Mouse (Mus musculus): ENCODE measurements around the gene Mybphl.

Mybphl gene

DNA sequence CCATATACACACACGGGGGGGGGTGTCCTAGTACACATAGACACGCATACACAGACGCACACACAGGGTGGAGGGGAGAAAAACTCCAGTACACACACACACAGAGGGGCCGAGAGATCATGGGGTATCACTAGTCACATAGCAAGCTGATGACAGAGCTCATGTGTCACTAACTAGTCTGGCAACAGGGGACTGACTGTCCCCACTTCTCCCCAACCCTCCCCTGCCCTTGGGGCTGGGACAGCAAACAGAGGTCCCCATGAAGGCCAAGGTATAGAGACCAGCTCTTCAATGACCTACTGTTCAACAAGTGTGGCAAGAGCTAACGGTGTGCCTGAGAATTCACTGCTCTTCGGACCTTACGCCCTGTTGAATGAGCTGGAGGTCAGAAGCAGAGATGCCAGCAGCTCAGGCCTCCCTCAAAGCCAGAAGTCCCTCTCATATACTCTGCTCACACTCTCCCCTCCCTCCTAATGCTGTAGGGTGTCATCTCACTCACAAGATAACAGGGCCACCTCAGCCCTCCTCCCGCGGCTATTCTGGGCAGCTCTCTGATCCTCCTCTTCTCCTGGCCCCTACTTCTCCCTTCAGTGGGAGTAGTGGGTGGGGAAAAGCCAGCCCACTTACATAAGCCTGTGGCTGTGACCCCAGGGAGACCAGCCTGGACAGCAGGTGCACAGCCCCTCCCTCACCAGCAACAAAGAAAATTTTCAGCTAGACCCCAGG, at the start of gene Mybphl:
Gene Mybphl, plus strand, starts transcription at position 642 of the 726 bp plus-strand sequence.
- DNase-seq (ENCODE audit: low read depth), result no peak

- peak; percentile 27 for DNase-seq (ENCODE audit: low read depth)
These were observed 46.2 kb upstream of the Mybphl start for GRCm38 (mm10) chr3:108318517-108318916.

DNA sequence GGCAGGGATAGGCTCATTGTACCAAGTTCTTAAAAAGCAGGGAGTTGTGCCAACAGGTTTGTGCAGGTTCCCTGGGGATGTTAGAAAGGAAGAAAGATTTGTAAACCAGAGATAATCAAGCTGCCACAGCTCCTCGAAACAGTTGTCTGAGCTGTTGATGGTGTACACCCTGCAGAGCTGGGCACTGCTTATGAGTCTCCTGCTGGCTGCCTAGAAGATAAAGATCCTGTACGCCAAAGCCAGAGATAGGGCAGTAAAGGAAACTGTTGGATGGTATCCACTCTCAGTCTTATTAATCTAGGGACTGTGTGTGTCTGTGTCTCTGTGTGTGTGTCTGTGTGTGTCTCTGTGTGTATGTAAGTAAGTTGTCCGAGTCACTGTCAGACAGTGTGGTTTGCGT, 43.0 kb upstream of the Mybphl start:
- no peak for DNase-seq (ENCODE audit: low read depth)

DNA sequence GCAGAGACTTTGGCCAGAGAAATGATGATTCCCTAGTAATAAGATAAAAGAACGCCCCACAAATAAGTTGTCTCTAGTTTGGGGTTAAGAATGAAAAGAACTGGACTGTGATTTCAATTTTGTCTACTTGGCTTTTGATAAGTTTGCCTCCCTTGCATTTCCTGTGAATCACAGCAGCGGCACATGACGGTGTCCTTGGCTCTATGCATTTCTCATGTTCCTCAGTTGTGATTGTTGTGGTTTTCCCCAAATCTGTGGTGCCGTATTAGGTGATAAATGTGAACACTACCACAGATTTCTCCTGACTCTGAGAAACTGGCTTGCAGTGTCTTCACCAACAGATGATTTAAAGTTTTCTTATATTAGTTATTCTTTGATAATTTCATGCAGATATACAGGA, 42.6 kb upstream of the Mybphl start:
- DNase-seq (ENCODE audit: low read depth), result no peak

- DNase-seq (ENCODE audit: low read depth), result peak; percentile 24
These were observed 41.7 kb upstream of the Mybphl start for GRCm38 (mm10) chr3:108322962-108323361.

DNA sequence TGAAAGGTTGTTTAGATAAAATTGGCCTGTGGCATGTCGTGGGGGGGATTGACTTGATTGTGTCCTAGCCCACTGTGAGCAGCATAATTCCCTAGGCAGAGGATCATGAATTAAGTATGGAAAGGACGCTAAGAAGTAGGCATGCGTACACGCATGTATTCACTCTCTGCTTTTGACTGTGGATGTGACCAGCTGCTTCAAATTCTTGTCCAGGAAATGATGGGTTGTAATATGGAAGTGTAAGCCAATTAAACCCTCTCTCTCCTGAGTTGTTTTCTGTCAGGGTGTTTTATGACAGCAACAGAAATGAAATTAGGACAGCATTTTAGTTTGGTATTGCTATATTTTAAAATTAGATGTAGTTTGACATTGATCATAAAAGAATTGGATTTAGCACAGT, 39.9 kb upstream of the Mybphl start:
- no peak for DNase-seq (ENCODE audit: low read depth)

- DNase-seq (ENCODE audit: low read depth), result no peak
These were observed 39.2 kb upstream of the Mybphl start for GRCm38 (mm10) chr3:108325521-108325920.

GRCm38 (mm10) chr3:108327275-108327674, 37.4 kb upstream of the Mybphl start:
- no peak for DNase-seq (ENCODE audit: low read depth)

- DNase-seq (ENCODE audit: low read depth), result peak; percentile 80
These were observed 36.8 kb upstream of the Mybphl start for GRCm38 (mm10) chr3:108327916-108328315.

DNA sequence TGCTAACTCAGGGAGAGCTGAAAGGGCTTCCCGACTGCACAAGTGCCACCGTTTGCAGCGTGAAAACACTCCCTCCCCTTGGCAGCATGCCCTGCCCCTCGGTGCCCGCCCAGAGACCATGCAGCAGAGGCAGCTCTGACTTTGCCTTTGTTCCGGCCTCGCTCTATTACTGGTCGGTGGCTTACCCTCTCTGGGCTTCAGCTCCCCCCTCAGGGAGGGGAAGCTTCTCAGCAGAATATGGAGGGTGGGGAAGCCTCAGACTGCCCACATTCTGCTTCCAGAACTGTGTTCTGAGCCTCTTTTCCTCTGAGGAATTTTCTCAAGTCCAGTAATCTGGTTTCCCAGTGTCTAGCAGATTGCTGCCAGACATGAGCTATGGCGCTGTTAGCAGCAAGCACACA, 36.3 kb upstream of the Mybphl start:
- peak; percentile 33 for DNase-seq (ENCODE audit: low read depth)

DNA sequence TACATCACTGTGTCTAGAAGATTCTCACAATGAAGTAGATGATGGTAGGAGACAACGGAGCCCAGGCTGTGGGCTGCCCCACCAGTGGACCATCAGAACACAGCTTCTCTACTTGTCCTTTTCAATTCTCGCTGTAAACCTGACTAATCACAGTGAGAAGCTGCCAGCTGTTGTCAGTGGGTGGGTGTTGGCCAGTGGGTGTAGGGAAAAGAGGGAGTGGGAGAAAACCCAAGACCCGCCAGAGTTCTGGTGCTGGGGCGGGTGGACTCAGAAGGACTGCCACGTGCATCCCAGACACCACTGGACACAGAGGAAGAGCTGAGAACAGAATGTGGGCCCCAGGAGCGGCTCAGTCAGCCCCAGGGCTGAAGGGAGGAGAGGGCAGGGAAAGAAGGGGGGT, 33.9 kb upstream of the Mybphl start:
- DNase-seq (ENCODE audit: low read depth), result no peak

DNA sequence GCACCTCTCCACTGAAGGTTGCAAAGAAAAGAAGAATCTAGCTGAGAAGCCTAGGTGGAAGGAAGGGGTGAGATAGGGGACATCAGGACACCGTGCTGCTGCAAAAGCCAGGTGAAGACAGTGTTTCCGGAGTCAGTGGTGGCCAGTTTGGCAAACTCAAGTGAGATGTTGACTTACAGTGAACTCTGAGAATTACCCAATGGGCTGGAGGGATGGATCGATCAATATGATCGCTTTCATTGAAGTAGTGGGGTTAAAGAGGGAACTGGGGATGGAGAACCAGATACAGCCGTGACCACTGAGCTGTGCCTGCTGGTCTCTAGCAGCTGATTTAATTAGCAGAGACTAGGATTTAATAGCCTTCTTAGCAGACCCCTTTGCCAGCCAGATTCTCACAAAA, 27.8 kb upstream of the Mybphl start:
- no peak for DNase-seq (ENCODE audit: low read depth)

GRCm38 (mm10) chr3:108341040-108341439, 23.7 kb upstream of the Mybphl start:
- no peak for DNase-seq (ENCODE audit: low read depth)

DNA sequence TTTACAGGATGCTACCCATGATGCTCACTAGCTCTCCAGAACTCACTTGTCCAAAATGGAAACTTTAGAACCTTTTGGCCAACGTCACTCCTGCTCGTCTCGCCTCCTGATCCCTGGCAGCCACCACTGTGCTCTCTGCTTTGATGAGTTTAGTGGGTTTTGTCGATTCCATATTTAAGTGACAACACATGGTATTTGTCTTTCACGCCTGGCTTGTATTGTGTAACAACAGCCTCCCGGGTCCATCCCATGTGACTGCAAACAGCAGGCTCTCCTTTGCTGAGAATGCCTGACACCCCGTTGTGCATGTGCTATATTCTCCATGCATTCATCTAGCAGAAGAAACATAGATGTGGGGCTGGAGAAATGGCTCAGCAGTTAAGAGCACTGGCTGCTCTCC, 22.5 kb upstream of the Mybphl start:
- peak; percentile 19 for DNase-seq (ENCODE audit: low read depth)

DNA sequence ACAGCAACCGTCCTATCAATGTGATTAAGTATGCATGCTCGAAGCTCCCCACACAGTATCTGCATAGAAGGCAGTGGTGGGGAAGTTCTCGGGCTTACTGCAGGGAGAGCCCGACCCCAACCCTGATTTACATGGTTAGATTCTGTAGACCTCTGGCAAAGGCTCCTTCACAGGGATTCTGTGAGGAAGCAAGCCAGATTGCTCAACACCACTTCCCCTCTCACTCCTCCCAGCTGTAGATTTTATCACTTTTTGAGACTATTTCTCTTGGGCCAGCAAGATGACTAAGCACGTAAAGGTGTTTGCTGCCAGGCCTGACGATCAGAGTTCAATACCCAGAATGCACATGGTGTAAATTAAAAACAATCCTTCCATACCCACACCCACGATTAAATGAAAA, 18.9 kb upstream of the Mybphl start:
- peak; percentile 61 for DNase-seq (ENCODE audit: low read depth)

DNA sequence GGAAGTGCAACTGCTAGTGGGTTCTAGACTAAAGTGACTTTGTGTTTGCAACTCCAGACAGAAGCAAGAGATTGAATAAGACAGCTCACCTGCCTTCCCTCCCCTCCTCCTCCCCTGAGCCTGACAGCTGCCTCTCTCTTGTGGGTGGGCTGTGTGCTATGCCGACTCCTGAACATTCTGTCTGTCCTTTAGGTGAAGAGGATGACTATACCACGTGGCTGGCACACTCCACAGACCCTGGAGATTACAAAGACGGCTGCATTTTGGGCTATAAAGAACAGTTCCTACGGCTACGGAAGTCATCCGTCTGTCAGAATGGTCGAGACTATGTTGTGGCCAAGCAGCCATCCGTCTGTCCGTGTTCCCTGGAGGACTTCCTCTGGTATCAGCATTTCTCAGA, 16.3 kb upstream of the Mybphl start:
- no peak for DNase-seq (ENCODE audit: low read depth)

DNA sequence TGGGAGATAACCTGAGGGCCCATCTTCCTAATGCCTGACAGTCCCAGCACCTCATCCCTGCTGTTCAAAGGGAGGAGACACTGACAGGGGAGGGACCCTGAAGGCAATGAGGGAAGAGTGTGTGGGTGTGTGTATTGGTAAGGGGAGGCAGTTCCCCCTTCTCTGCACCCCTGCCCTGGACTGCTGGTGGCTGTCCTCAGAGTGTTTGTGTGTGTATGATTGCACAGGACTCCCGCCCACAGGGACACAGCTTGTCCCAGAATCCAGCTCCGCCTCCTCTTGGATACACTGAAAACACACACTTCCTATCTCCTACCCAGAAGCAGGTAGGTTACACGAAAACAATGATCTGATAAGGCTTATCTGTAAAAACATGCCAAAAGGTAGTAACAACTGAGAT, 9.5 kb upstream of the Mybphl start:
- DNase-seq (ENCODE audit: low read depth), result no peak

GRCm38 (mm10) chr3:108357051-108357450, 7.7 kb upstream of the Mybphl start:
- no peak for DNase-seq (ENCODE audit: low read depth)

GRCm38 (mm10) chr3:108358445-108358844, 6.3 kb upstream of the Mybphl start:
- DNase-seq (ENCODE audit: low read depth), result no peak

DNA sequence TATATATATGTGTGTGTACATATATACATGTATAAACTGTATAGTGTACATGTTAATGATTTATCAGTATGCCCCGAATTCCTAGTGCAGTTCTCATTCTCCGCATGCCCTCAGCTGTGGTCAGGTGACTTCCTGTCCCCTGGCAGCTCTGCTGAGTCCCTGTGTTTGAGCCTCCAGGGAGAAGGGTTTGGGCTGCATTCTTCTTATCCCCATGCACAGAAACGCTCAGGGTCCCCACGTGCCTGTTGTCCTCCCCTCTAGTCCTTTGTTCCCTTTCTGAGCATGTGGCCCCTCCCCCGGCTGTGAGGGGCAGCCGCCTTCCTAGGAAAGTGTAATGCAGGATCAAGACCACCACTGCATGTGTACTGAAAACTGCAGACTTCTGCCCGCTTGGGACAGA, 3.8 kb upstream of the Mybphl start:
- no peak for DNase-seq (ENCODE audit: low read depth)

GRCm38 (mm10) chr3:108363626-108364025, 1.1 kb upstream of the Mybphl start:
- DNase-seq (ENCODE audit: low read depth), result no peak

DNA sequence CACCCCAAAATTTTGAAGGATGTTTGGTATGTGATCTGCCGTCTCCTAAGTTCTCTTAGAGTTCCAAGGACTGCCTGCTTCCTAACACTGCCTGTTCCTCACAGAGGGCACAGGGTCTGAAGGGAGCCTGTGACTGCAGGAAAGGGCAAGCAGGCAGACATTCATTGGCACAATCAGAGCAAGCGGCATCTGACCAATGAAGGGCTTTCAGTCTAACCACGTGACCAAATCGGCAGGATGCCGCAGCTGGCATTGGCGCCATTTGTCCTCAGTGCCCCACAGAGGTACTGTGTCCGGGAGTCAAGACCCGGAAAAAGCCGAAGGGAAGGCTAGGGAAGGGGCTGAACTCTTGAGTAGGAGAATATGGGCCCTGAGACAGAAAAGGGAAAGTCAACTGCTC, 2.5 kb downstream of the Mybphl start:
- no peak for DNase-seq (ENCODE audit: low read depth)

DNA sequence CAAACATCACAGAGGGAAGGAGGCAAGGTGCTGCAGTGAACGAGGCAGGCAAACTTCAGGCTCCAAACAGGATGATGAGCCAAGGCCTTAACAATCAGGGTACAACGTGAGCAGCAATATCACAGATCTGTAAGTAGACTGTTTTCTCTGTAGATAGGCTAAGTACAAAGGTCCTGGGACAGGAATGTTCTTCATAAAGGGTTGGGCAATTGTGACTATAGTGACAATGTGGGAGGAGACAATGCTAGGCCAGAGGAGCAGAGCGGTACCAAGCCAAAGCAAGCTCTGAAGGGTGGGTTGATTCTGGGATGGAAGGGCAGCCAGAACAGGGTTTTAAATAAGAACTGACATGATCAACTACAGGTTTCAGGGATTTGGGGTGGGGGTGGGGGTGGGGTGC, 3.1 kb downstream of the Mybphl start:
- DNase-seq (ENCODE audit: low read depth), result no peak

- no peak for DNase-seq (ENCODE audit: low read depth)
These were observed 4.0 kb downstream of the Mybphl start for GRCm38 (mm10) chr3:108368721-108369120.
